Mouse (Mus musculus): ENCODE data around the gene Sec11a. TPM values are rescaled to one million over a fixed set of nuclear protein-coding genes. Genes with fewer than 3 reads are reported as not detected.
"Not testable (repeated sequence)": the region's sequence is repeated elsewhere in the genome, so short reads cannot be mapped to it uniquely, and the experiment has no call there.

Sec11a gene
- polyA plus RNA-seq (2017; shearing (Covaris generic)) = 100 to 1,000 TPM; 260 to 342 TPM

DNA sequence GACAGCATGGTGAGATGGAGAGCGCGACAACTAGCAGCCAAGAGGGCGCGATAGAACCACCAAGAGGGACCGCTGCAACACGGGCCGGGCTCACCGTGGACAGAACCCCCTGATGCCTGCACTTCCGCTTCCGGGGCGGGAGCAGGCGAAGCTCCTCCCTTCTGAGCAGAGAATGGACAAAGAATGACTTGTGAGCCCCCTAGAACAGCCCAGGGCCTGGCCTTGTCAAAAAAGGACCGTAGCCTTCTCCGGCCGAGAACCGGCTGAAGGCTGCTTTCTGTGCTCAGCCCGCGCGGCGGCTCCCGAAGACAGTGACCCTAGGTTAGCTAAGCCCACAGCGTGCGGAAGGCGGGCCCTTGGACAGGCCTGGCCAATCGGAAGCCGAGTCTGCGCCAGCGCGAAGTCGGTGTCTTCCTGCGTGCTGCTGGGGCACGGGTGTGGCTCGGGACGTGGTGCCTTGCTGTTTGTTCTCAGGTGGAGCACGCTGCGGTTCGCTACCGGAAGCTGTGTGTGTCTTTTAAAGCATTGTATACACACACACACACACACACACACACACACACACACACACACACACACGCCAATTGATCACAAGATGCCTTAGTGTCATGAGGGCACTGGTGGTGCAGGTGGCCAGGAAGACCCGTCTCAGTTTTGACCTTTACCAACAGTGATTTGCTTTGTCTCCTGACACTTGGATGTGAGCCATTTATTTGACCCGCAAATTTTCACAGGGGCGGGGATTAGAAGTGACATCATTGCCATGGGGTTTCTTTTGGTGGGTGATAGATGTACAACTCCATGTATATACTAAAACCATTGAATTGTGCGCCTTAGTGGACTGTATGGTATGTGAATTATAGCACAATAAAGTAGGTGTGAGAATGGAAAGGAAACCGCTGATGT is at the start of gene Sec11a:
Gene Sec11a (minus strand): TSS at position 336 of the 906 bp plus-strand sequence.
- peak; percentile 98 for ATAC-seq

- ATAC-seq = peak; percentile 33
Observed at GRCm38 (mm10) chr7:80995266-80996146, 47.9 kb upstream of the Sec11a start.

- ATAC-seq = no peak
Observed at GRCm38 (mm10) chr7:80994663-80995005, 47.1 kb upstream of the Sec11a start.

DNA sequence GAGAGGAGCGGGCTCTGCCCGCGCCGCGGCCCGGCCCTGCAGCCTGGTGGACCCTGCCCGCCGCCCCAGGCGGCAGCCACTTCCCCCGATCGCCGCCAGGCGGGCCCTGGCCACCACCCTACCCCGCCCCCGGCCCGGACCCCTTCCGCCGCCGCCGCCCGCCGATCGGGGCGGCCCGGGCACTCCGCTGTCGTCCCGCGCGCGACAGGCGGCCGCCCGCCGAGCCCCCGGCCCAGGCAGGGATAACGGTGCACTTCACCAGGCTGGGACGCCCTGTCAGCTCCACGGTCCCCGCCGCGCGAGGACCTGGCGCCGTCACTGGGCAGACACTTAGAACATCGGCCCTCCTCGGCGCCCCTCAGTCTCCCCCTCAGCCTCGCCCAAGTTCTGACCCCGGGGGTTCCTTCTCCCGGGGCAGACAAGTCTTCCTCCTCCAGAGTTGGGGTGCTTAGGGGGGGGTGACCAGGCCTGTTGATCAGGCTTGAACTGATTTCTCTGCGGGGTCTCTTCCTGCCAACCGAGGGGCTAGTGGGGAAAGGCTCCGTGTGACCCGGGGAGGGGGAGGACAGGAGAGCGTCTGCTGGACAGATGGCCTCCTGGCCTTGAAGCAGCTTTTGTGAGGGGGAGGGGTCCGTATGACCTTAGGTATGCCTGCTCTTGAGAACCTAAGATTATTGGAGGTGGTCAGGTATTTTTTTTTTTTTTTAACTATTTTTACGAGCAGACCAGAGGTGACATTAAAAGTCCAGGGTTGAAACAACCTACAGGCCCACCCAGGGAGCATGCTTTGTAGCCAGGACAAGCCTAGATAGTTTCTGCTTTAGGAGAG is 46.5 kb upstream of the Sec11a start:
- peak; percentile 53 for ATAC-seq

DNA sequence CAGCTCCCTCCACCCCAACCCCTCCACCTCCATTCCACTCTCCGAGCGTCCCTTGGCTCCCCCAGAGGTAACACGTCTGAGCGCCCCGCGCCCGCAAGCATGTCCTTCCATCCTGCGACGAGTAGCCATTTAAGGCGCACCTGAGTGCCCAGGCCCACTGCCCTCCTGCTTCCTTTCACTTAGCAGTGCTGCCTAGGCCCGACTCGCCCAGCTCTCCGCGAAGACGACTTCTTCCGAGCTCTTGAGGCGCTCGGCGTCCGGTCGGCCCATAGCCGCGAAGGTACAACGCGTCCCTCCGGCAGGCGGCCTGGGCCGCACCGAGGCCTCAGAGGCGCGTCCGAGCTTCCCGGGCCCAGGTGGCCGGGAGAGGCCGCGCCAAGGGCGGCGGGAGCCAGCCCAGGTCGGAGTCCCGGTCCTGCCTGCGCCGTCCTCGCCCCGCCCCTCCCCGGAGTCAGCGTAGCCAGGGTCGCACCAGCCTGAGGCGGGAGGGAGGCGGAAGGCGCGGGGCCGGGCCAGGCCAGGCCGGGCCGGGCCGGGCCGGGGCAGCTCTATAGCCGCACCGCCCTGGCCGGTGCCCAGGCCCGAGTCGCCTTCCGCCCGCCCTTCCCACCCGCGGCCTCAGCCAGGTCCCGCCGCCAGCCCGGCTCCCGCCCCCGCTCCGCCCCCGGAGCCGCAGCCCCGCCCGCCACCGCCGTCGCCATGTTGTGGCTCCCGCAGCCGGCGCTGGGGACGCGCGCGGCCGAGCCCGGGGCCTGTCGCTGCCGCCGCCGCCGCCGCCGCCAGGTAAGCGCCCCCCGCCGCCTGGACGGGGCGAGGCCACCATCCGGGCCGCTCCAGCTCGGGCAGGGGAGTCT is 45.6 kb upstream of the Sec11a start, which contains the start of gene Zfp592:
Gene Zfp592 (plus strand): TSS at position 702 of the 854 bp plus-strand sequence.
- ATAC-seq = peak; percentile 55

DNA sequence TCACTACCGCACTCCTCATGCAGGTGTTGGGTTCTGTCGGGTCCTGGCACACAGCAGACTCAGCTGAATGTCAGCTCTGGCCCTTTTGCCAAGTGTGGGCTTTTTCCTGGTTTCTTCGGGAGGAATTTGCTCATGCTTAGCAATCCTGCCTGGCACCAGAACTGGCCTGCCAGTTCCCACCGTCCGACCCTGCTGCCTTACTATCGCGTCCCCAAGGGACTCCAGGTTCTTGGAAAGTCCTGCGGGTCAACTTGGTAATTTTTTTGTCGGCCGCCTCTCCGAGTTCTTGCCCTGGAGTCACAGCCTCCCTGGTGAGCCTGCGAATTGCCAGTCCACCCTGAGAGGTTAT is 45.0 kb upstream of the Sec11a start:
- ATAC-seq = no peak

- no peak for ATAC-seq
Observed at GRCm38 (mm10) chr7:80992063-80992462, 44.5 kb upstream of the Sec11a start.

DNA sequence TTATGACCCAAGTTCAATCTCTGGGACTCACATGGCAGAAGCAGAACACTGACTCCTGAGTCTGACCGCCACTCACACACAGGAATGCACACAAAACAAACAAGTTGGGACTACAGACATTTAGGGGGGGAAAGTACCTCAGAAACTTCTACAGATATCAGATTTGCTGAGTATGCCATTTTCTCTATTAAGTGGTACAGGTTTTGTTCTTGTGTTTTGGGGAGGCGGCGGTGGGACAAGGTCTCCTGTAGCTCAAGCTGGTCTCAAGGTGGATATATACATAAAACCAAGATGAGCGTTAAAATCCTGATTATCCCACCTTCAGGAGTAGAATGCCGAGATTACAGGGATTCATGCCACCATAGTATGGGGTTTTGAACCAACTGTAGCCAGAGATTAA is 44.0 kb upstream of the Sec11a start:
- ATAC-seq = no peak

DNA sequence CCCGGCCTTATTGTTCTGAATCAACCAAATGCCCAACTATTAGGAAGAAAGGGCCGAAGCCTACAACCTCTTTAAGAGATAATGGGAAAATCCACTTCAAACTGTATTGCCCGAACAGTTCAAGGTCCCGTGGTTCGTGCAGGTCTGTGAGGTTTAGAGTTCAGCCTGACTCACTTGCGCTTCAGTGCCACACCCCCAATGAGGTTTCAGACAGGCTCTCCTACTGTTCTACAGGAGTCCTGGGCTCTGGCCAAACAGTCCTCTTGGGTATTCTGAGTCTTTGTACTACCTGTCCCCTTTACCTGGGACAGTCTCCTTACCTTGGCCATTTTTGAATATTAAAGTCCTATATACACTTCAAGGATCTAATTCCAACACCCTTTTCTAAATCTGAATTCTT is 42.7 kb upstream of the Sec11a start:
- ATAC-seq = no peak

- ATAC-seq = no peak
Observed at GRCm38 (mm10) chr7:80987805-80988625, 40.4 kb upstream of the Sec11a start.

DNA sequence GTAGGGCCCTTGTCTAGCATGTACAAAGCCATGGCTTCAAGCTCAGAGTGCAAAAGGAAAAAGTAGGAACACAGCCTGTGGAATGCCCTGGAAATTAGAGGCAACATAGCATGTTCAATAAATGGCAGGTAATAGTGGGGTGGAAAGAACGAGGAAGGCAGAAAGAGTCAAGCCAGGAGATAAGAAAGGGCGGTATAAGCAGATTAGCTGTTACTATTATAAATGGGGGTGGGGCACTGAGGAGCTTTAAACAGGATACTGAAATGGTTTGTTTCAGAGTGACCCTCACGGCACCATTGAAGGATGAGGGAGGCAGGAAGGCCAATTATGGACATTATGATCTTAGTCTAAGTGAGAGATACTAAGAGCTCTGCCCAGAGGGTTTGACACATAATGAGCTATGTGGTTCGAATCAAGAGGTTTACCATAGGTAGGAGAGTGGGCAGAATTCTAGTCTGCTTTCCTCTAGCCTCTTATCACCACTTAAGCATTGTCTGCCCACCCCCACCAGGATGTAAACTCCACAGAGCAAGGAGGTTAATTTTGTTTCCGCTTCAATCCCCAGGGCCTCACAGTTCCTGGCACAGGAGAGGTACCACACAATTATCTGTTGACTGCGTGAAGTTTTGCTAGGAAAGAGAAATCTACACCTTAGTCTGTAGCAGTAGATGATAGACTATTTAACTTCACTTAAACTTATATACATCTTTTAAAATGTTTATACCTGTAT is 39.0 kb upstream of the Sec11a start:
- ATAC-seq = peak; percentile 71

DNA sequence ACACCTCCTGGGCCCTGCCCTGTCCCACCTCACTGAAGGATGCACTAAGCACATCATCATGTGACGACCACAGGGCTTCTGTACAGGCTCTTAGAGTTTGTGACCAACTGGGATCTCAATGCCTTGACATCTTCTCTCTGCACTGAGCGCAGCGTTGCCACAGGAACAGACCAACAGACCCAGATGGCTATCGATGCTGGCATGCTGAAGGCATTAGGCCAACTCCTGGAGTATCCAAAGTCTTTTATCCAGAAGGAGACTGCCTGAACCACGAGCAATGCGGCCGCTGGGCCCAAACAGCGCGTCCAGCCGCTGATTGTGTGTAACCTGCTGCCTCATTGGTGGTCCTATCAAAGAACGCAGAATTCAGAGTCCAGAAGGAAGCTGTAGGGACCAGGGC is 33.0 kb upstream of the Sec11a start:
- ATAC-seq = no peak

DNA sequence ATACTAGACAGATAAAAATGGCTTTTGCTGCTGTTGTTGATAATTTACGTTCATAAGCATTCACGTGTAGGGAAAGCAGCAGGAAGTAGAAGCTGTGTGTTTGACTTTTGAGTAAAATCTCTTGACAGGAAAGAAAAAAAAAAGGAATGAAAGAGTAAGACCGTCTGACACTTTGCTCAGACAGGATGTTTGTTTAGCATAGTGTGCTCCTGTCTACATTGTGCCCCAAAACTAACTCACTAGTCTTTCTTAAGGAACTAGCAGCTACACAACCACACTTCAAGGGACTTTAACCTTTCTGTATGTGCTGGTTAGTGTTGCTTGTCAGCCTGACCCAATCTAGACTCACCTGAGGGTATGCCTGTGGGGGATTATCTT is 26.0 kb upstream of the Sec11a start:
- ATAC-seq = peak; percentile 90

- ATAC-seq = not testable (repeated sequence)
Observed at GRCm38 (mm10) chr7:80972920-80973637, 25.5 kb upstream of the Sec11a start.

GRCm38 (mm10) chr7:80972082-80972481 is 24.5 kb upstream of the Sec11a start:
- ATAC-seq = no peak

DNA sequence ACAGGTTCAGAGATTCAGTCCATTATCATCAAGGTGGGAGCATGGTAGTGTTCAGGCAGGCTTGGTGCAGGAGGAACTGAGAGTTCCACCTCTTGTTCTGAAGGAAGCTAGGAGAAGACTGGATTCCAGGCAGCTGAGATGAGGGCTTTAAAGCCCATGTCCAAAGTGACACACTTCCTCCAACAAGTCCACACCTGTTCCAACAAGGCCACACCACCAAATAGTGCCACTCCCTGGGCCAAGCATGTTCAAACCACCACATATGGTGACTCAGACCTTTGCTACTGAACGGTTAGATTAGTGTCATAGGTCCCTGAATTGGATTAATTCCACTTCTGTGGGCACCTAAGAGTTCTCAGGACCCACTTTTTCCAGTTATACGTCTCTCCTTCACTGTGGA is 23.8 kb upstream of the Sec11a start:
- no peak for ATAC-seq

- no peak for ATAC-seq
Observed at GRCm38 (mm10) chr7:80970913-80971312, 23.3 kb upstream of the Sec11a start.

- no peak for ATAC-seq
Observed at GRCm38 (mm10) chr7:80962799-80963198, 15.2 kb upstream of the Sec11a start.

GRCm38 (mm10) chr7:80959003-80959402 is 11.4 kb upstream of the Sec11a start:
- ATAC-seq = no peak
